Mouse (Mus musculus) frontal cortex, postnatal 36 days (tissue): ENCODE measurements around the gene Gm49450.
A peak's percentile ranks its signal among the peaks of the same experiment; 100 is the strongest.
"Not testable (repeated sequence)": the region's sequence is repeated elsewhere in the genome, so short reads cannot be mapped to it uniquely, and the experiment has no call there.

ENCODE experiments used
- DNase-seq, 2 experiments: peaks; one replicate each; pipeline ENCODE4 v3.0.0; 2022; ENCODE audit warnings: low spot score in 2 of 2

Gm49450 gene

DNA sequence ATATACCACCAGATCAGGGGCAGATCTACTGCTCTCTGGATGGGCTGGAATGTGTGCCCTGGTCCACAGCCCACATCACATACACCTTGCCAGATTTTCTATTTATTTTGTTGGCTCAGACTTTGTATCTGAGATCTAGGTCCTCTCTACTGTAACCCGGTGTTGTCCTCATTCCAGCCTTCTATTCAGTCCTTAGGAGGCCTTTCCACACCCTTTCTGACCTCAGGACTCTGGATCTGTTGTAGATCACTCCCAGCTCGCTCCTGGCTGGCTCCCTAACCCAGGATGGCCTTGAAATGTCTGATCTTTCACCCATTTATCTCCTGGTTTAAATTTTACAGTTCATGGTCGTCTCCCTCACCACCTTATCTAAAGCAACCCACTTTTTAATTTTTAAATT is 28.7 kb downstream of the Gm49450 start:
- no peak for DNase-seq

DNA sequence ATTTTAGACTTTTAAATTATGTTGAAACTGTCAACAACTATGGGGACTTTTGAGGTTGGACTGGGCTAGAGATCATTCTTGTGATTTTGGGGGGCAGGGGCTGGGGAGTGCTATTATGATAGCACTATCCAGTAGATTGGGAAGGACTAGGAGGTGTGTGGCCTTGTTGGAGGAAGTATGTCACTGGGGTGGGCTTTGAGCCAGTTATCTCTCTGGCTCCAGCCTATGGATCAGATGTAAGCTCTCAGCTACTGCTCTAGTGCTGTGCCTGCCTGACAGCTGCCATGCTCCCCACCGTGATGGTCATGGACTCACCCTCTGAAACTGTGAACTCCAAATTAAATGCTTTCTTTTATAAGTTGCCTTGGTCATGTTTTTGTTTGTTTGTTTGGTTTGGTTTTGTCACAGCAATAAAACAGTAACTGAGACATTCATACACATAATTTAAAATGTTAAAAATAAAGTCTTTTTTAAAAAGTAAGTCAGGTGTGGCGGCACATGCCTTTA is 30.3 kb downstream of the Gm49450 start:
- no peak for DNase-seq

DNA sequence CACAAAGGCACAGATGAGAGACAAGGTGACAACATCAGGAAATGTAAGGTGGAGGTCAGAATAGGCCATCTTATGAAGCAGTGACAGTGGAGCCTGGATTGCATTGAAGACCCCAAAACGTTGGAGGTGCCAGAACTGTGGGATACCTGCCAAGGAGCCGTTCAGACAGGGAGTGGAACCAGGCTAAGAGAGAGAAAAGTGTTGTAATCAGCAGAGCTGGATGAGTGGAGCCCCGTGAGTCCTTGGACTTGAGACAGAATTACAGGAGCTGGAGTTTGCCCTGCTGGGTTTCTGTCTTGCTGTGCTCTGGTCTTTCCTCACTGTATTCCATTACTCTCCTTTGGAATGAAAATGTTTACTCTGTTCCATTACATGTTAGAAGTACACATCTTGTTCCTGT is 30.8 kb downstream of the Gm49450 start:
- no peak for DNase-seq

GRCm38 (mm10) chr15:98921510-98921909 is 31.8 kb downstream of the Gm49450 start:
- no peak for DNase-seq

- DNase-seq, result not testable (repeated sequence)
Observed at GRCm38 (mm10) chr15:98918499-98918895, 34.9 kb downstream of the Gm49450 start.

- DNase-seq, result peak; percentile 99
Observed at GRCm38 (mm10) chr15:98917538-98918498, 35.5 kb downstream of the Gm49450 start, which contains the start of gene Lmbr1l. Gene Lmbr1l (minus strand): TSS chr15:98918231.

- DNase-seq, result no peak
Observed at GRCm38 (mm10) chr15:98917091-98917490, 36.3 kb downstream of the Gm49450 start.

- no peak for DNase-seq
Observed at GRCm38 (mm10) chr15:98916016-98916415, 37.3 kb downstream of the Gm49450 start.

DNA sequence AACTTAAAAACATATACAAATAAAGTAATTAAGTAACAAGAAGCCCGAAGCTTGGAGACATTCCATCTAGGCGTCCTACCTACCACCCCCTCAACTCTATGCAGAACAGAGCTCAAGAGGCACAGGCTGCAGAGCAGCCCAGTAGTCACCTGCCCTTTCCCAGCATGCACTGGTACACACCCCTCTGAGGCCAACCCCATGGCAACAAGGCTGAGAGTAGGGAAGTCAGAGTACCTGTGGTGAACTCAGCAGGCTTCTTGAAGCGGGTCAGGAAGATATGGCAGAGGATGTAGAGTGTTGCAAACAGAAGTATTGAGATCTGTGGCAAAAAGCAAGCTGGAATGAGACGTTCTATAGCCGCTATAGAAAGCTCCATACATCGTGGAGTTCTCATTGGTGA is 38.4 kb downstream of the Gm49450 start:
- no peak for DNase-seq

DNA sequence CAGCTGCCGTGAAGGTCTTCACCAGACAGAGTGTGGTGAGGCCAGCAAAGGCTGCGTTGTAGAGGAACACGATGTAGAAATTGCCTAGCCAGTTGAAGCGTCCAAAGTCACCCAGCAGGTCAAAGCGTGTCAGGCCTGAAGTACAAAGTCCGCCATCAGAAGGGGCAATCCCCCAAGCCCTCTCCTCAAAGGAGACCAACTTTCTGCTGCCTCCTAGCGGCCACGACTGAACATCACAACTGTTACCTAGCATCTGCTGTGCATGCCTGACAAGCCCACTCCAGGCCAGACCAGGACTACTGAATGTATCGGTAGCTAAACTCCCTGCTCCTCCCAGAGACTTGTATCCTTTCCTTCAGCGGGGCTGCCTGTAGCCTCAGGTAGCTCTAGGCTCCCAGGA is 48.7 kb downstream of the Gm49450 start:
- peak; percentile 24 to 30 for DNase-seq

- DNase-seq, result no peak
Observed at GRCm38 (mm10) chr15:98902600-98902999, 50.8 kb downstream of the Gm49450 start.

DNA sequence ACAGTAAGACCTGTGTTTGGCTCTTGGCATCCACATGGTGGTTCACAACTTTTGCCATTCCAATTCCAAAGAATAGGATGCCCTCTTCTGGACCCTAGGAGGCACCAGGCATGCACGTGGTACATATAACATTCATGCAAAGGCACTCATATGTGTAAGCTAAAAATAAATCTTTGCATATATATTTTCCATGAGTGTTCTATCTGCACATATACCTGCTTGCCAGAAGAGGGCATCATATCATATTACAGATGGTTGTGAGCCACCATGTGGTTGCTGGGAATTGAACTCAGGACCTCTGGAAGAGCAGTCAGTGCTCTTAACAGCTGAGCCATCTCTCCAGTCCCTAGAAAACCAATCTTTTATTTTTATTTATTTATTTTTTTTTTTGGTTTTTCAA is 51.8 kb downstream of the Gm49450 start:
- DNase-seq, result no peak

- no peak for DNase-seq
Observed at GRCm38 (mm10) chr15:98897928-98898800, 55.2 kb downstream of the Gm49450 start, which contains the start of gene Dhh. Gene Dhh (minus strand): TSS chr15:98898540.

- DNase-seq, result no peak
Observed at GRCm38 (mm10) chr15:98897495-98897894, 55.9 kb downstream of the Gm49450 start.

GRCm38 (mm10) chr15:98895635-98896589 is 57.4 kb downstream of the Gm49450 start:
- no peak for DNase-seq

DNA sequence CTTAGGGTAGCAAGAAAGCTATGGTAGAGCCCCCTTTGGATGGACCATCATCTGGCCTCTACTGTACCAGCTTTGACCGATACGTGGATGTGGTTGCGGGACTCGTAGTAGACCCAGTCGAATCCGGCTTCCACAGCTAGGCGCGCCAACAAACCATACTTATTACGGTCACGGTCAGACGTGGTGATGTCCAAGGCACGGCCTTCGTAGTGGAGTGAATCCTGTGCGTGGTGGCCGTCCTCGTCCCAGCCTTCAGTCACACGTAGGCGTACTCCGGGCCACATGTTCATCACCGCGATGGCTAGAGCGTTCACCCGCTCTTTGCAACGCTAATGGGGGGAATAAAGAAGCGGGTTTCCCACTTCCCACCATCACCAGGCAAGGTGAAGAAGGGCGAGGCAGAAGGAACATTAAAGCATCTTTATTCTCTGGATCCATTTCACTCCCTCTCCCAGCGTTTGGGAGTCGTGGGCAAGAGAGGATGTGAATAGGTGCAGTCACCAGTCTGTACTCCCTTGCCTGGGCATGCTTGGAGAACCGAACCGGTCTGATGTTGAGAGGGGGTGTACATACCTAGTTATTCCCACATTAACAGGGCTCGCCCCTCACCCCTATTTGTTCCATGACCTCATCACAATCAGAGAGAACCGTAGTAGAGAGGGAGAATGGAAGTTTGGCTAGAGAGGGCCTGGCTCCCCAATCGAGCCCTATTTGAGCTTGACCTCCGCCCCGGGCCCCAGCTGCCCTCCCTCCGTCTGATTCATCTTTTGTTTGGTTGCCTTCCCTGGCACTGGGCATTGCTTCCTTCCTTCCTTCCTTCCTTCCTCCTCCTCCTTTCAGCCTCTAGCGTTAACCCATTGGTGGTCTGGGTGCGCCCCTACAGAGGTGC is 58.4 kb downstream of the Gm49450 start:
- DNase-seq, result no peak

DNA sequence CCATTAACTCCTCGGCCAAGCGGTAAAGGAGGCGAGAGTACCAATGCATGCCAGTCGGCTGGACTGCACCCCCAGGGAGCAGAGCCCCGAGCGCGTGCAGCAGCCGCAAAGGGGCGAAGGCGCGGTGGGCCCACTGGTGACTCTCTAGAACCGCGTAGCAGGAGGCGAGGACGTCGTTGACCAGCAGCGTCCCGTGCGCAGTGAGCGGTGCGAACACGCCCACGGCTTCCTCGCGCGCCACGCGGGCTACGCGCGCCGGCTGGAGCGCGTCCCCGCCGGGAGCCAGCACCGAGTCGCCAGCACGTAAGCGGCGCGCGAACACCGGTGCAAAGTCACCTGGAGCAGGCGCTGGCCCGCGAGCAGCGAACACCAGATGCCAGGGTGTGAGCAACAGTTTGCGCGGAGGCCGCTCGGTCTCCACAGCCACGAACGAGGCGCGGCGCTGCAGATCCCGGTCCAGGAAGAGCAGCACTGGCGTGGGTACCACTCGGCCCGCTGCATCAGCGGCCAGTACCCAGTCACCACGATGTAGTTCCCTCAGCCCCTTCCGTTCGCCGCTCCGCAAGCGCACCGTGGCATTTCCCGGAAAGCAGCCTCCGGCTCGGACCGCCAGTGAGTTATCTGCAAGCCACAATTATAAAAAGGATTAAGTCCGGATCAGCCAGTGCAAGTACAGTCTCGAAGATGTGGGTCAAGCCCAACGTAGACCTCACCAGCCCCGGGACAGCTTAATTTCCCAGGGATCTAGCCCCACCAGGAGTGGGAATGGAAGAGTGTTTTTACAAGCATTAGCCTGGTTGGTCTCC is 59.2 kb downstream of the Gm49450 start, which contains the start of gene Rhebl1:
Rhebl1 (minus strand) TSS at position 601 of the 806 bp plus-strand sequence.
- DNase-seq, result no peak

DNA sequence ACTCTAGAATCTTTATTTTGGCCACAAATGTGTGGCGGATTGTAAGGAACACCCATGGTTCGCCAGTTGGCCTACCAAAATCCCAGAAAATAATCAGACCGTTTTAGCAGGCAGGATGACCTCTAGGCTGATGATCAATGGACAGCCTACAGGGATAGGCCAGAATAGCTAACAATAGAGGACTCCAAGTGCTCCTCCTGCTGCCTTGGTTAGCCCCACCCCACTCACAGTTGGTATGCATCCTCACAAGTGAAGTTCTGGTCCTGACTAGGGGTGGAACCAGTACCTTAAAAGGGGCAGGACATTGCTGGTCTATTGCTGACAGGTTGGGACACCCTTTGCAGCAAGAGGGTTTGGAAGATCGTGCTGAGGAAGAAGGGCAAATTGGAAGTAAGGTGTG is 60.3 kb downstream of the Gm49450 start:
- DNase-seq, result no peak
